8 mouse cellular contexts compared by ENCODE assay signal in the genomic region with DNA sequence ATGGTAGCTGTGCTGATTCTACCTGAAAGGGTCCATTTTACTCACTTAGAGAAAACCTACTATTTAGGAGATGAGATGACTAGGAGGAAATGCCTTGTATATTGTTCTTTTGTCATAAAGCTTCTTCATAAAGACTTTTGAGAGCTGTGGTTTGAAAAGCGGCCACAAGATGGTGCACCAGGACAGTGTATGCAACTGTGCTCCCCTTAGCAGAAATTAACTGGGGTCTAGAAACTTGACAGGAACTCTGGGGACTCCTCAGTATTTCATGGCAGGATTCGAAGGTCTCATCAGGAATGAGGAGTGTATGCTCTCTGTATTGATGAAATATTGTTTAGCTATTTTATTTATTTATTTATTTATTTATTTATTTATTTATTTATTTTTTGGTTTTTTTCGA.
DNase-seq lines count a peak whose midpoint lies in the region; ATAC-seq and TF ChIP-seq lines count a peak whose summit lies in the region.

No protein-coding gene starts in this region.

- ATAC-seq in kidney, embryonic 16.5 days (ENCODE audit: low FRiP score, low TSS enrichment) = no peak
- peak; percentile 73; the same call in 1 of the 2 replicates for ATAC-seq in forebrain, embryonic 15.5 days (replicated peaks)
- ATAC-seq in limb, embryonic 11.5 days (ENCODE audit: insufficient number of reproducible peaks, low FRiP score, low TSS enrichment, low read depth) = peak; percentile 72; the same call in 1 of the 2 replicates
- peak; percentile 56 for ATAC-seq in midbrain, postnatal 0 days (ENCODE audit: low FRiP score)

- 38% methylated on average over 3 of the region's 3 CpGs for WGBS in kidney, embryonic 16.5 days
- 40% methylated on average over 3 of the region's 3 CpGs for WGBS in forebrain, embryonic 15.5 days
- 36% methylated on average over 3 of the region's 3 CpGs for WGBS in limb, embryonic 11.5 days
- WGBS in midbrain, postnatal 0 days = 41% methylated on average over 3 of the region's 3 CpGs

- H3K4me1 ChIP-seq in kidney, embryonic 16.5 days (ENCODE audit: insufficient read depth, low read length) = no peaks in the 10 kb centered on the region
- H3K4me1 ChIP-seq in forebrain, embryonic 15.5 days = no peaks in the 10 kb centered on the region
- no peaks in the 10 kb centered on the region for H3K4me1 ChIP-seq in limb, embryonic 11.5 days (ENCODE audit: control insufficient read depth, insufficient read depth, low read length)
- no peaks in the 10 kb centered on the region for H3K4me1 ChIP-seq in midbrain, postnatal 0 days (ENCODE audit: insufficient read depth, low read length)

- H3K9ac ChIP-seq in kidney, embryonic 16.5 days (replicated peaks; ENCODE audit: low read length) = no peak overlapping the region
- H3K9ac ChIP-seq in forebrain, embryonic 15.5 days (replicated peaks) = no peak overlapping the region
- no peak overlapping the region for H3K9ac ChIP-seq in limb, embryonic 11.5 days (ENCODE audit: low read length)
- H3K9ac ChIP-seq in midbrain, postnatal 0 days (replicated peaks; ENCODE audit: low read length, poor library complexity, severe bottlenecking) = no peak overlapping the region

- TF ChIP-seq POLR2A in brain, embryonic 14.5 days (IDR thresholded peaks at IDR 0.05; ENCODE audit: borderline replicate concordance, extremely low read depth, insufficient read depth, insufficient read length, poor library complexity, severe bottlenecking) = no peak

- H3K27me3 ChIP-seq in kidney, embryonic 16.5 days (ENCODE audit: insufficient read depth, low read length) = no peaks in the 10 kb centered on the region
- no peaks in the 10 kb centered on the region for H3K27me3 ChIP-seq in forebrain, embryonic 15.5 days
- no peaks in the 10 kb centered on the region for H3K27me3 ChIP-seq in limb, embryonic 11.5 days (ENCODE audit: control insufficient read depth, insufficient read depth, low read length)
- no peaks in the 10 kb centered on the region for H3K27me3 ChIP-seq in midbrain, postnatal 0 days (ENCODE audit: insufficient read depth, low read length)

- H3K27ac ChIP-seq in kidney, embryonic 16.5 days (ENCODE audit: low read length) = no peak overlapping the region
- H3K27ac ChIP-seq in forebrain, embryonic 15.5 days (replicated peaks) = no peak overlapping the region
- no peak overlapping the region for H3K27ac ChIP-seq in limb, embryonic 11.5 days (replicated peaks; ENCODE audit: low read depth, low read length)
- no peak overlapping the region for H3K27ac ChIP-seq in midbrain, postnatal 0 days (ENCODE audit: low read depth, low read length)

- peak; percentile 8 for DNase-seq in kidney, adult 11 months
- DNase-seq in brain, embryonic 14.5 days (ENCODE audit: low read depth) = peak; percentile 85
- DNase-seq in kidney, adult 8-10 months = peak; percentile 20 to 63
- peak; percentile 79 for DNase-seq in limb, embryonic 11.5 days (ENCODE audit: low spot score)
- peak; percentile 78 for DNase-seq in midbrain, postnatal 0 days (ENCODE audit: low spot score)
- DNase-seq in spleen, postnatal 4 days (ENCODE audit: low spot score in 2 of 2) = peak; percentile 45 to 78

- no peak overlapping the region for H3K4me3 ChIP-seq in kidney, embryonic 16.5 days (ENCODE audit: low read length)
- H3K4me3 ChIP-seq in forebrain, embryonic 15.5 days = no peak overlapping the region
- H3K4me3 ChIP-seq in limb, embryonic 11.5 days (ENCODE audit: low read depth, low read length) = no peak overlapping the region
- no peak overlapping the region for H3K4me3 ChIP-seq in midbrain, postnatal 0 days (ENCODE audit: low read depth, low read length)

- TF ChIP-seq CTCF in brain, embryonic 14.5 days (IDR thresholded peaks at IDR 0.05; ENCODE audit: borderline replicate concordance, extremely low read depth, insufficient read depth, insufficient read length) = peak; percentile 78; the same call in 1 of the 2 replicates
- TF ChIP-seq CTCF in midbrain, postnatal 0 days (IDR thresholded peaks at IDR 0.05) = peak; percentile 90

- no peaks in the 10 kb centered on the region for H3K9me3 ChIP-seq in kidney, embryonic 16.5 days (ENCODE audit: low read length)
- no peaks in the 10 kb centered on the region for H3K9me3 ChIP-seq in forebrain, embryonic 15.5 days
- H3K9me3 ChIP-seq in limb, embryonic 11.5 days (ENCODE audit: control insufficient read depth, low read length) = no peaks in the 10 kb centered on the region
- no peaks in the 10 kb centered on the region for H3K9me3 ChIP-seq in midbrain, postnatal 0 days (ENCODE audit: low read length)

- H3K4me2 ChIP-seq in kidney, embryonic 16.5 days (replicated peaks; ENCODE audit: low read depth, low read length) = no peak overlapping the region
- H3K4me2 ChIP-seq in forebrain, embryonic 15.5 days (replicated peaks) = no peak overlapping the region
- no peak overlapping the region for H3K4me2 ChIP-seq in limb, embryonic 11.5 days (ENCODE audit: low read depth, severe bottlenecking)
- no peak overlapping the region for H3K4me2 ChIP-seq in midbrain, postnatal 0 days (ENCODE audit: low read depth, low read length, poor library complexity, severe bottlenecking)

- no peaks in the 10 kb centered on the region for H3K36me3 ChIP-seq in kidney, embryonic 16.5 days (ENCODE audit: insufficient read depth, low read length)
- H3K36me3 ChIP-seq in forebrain, embryonic 15.5 days = no peaks in the 10 kb centered on the region
- no peaks in the 10 kb centered on the region for H3K36me3 ChIP-seq in limb, embryonic 11.5 days (ENCODE audit: control insufficient read depth, insufficient read depth, low read length)
- H3K36me3 ChIP-seq in midbrain, postnatal 0 days (ENCODE audit: insufficient read depth, low read length) = no peaks in the 10 kb centered on the region

Comparison
In these comparisons a context has a peak if more than half of its experiments do, and no peak if none do; other contexts are left out.
1. DNase-seq: peak in every context shown above with its lines; median percentile 85 in brain, embryonic 14.5 days; 79 in limb, embryonic 11.5 days; 78 in midbrain, postnatal 0 days; 62 in spleen, postnatal 4 days; 42 in kidney, adult 8-10 months; 8 in kidney, adult 11 months.